Mouse (Mus musculus) myocyte (in vitro differentiated cells): Measurements from ENCODE around the gene Erlin1.

Source experiments
- MAX ChIP-seq: IDR thresholded peaks from one replicate; pipeline ENCODE4 v1.6.1; 2011; ENCODE audit warnings: low read depth, mild to moderate bottlenecking, control low read depth
- POLR2A ChIP-seq: IDR thresholded peaks from one replicate; pipeline ENCODE4 v1.6.1; 2011; ENCODE audit warnings: low read depth, mild to moderate bottlenecking, control low read depth, moderate library complexity; ENCODE audit not compliant: insufficient read length
- SRF ChIP-seq: IDR thresholded peaks from one replicate; pipeline ENCODE4 v1.6.1; 2011; ENCODE audit warnings: low read depth; ENCODE audit not compliant: control insufficient read depth, insufficient read length
- TCF3 ChIP-seq: IDR thresholded peaks from one replicate; pipeline ENCODE4 v1.6.1; 2011; ENCODE audit warnings: low read depth, control low read depth; ENCODE audit not compliant: insufficient read length
- USF1 ChIP-seq: IDR thresholded peaks from one replicate; pipeline ENCODE4 v1.6.1; 2011; ENCODE audit warnings: low read depth, mild to moderate bottlenecking, control low read depth, moderate library complexity

DNA sequence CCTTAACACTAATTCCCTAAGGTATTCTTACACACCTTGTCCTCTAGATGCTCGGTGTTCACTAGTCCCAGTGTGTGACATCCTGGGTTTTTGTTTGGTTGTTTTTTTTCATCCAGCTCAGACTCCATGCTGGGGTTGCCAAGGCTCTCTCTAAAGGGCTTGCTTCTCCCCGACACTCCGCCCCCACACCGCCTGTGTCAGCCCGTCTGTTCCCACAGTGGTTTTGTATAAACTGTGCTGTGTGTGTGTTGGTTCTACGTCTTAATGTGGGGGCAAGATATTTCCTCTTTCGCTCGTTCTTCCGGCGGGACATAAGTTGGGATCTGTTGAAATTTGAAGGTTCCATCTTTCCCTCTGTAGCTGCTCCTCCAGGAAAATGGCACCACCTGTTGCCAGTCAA, 71.5 kb downstream of the Erlin1 start:
- no peak for TF ChIP-seq POLR2A
- TF ChIP-seq TCF3, result no peak
- no peak for TF ChIP-seq SRF
- TF ChIP-seq MAX, result no peak
- TF ChIP-seq USF1, result no peak
